Mouse (Mus musculus): ENCODE data around the gene Tmem234. TPM values are rescaled to one million over a fixed set of nuclear protein-coding genes. Genes with fewer than 3 reads are reported as not detected.
"Not testable (repeated sequence)": the region's sequence is repeated elsewhere in the genome, so short reads cannot be mapped to it uniquely, and the experiment has no call there.

The Tmem234 gene
- 139 and 164 TPM in 2 replicates for polyA plus RNA-seq (2015; fragmentation: Nextera tagmentation; extraction: Ambion mirVana)

- peak within 1 kb of the TSS; percentile 87 for H3K4me2 ChIP-seq (ENCODE audit: low read length)
- H3K9me3 ChIP-seq (ENCODE audit: control insufficient read depth, low read length) = no peaks in the 10 kb centered on the region
- H3K36me3 ChIP-seq (ENCODE audit: control insufficient read depth, insufficient read depth) = peaks cover 5% of the 10 kb centered on the region
- H3K27me3 ChIP-seq (replicated peaks; ENCODE audit: control insufficient read depth, insufficient read depth, low read length) = no peaks in the 10 kb centered on the region
- WGBS = 0% methylated on average over 74 of the region's 74 CpGs
- peak within 1 kb of the TSS; percentile 95 for H3K9ac ChIP-seq (replicated peaks; ENCODE audit: low read depth, low read length)
- peak within 1 kb of the TSS; percentile 70 for H3K27ac ChIP-seq (ENCODE audit: low read length)
- H3K4me1 ChIP-seq (replicated peaks; ENCODE audit: control insufficient read depth, insufficient read depth, low read length) = peaks cover 26% of the 10 kb centered on the region
- peak; percentile 96 for ATAC-seq
- peak within 1 kb of the TSS; percentile 73 for H3K4me3 ChIP-seq (replicated peaks; ENCODE audit: low read length)
These were observed at the start of gene Tmem234, which contains the start of gene Eif3i for GRCm38 (mm10) chr4:129600233-129601158. Gene Tmem234 (plus strand): TSS chr4:129600668. Gene Eif3i (minus strand): TSS chr4:129600648.

- not testable (repeated sequence) for H3K27me3 ChIP-seq (replicated peaks; ENCODE audit: control insufficient read depth, insufficient read depth, low read length); H3K4me3 ChIP-seq (replicated peaks; ENCODE audit: low read length); H3K27ac ChIP-seq (ENCODE audit: low read length); H3K36me3 ChIP-seq (ENCODE audit: control insufficient read depth, insufficient read depth); ATAC-seq; H3K9ac ChIP-seq (replicated peaks; ENCODE audit: low read depth, low read length); H3K9me3 ChIP-seq (ENCODE audit: control insufficient read depth, low read length); H3K4me2 ChIP-seq (ENCODE audit: low read length)
- WGBS = 70% methylated on average over 5 of the region's 6 CpGs
- peaks cover 15% of the 10 kb centered on the region for H3K4me1 ChIP-seq (replicated peaks; ENCODE audit: control insufficient read depth, insufficient read depth, low read length)
These were observed 46.0 kb upstream of the Tmem234 start for GRCm38 (mm10) chr4:129554512-129554911.

DNA sequence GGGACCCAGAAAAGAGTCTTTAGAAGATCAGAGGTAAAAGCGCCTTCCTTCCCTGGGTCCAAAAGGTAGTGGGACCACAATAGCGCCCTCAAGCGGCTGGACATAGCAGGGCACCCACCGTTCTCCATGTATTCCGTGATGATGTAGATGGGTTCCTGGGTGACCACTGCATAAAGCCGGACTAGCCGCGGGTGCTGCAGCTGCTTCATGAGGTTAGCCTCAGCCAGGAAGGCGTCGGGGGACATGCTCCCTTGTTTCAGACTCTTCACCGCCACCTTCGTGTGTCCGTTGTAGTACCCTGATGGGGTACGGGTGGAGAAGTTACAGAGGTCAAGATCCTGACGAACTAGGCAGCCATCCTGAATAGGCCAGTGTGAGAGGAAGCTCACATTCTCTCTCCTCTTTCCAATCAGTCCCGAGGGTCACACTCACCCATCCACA lies 45.0 kb upstream of the Tmem234 start:
- H3K4me3 ChIP-seq (replicated peaks; ENCODE audit: low read length) = peak overlapping the region; percentile 43

DNA sequence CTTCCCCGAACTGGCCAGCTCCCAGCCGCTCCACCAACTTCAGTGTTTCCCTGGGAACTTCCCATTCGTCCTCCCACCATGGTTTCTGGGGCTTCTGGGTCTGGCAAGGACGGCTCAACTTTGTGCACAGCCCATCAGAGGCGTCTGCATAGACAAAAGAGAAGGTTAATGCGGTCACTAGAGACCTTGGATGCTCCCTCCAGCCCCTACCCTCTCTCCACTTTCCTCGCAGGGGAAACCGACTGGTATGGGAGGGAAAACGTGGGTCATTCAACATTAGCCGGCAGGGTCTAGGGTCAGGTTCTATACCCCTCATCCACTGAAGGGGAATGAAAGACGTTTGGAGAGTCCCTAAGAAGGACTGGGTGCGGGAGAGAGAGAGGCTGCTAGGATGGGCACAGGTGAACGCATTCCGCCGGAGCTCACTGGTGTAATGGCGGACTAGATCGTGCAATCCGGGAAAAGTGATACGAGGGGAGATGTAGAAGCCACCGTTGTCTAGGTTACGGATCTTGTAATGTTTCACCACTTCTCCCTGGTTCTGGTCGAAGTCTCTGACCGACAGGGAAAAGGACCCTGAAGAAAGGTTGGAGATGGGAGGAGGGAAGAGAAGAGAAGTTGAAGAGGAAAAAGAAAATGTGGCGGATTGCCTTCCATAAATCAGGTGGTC lies 44.5 kb upstream of the Tmem234 start:
- Histone ChIP-seq H3K9me3 (ENCODE audit: control insufficient read depth, low read length) (no peaks in the 10 kb centered on the region), H3K4me1 (replicated peaks; ENCODE audit: control insufficient read depth, insufficient read depth, low read length) (peaks cover 15% of the 10 kb centered on the region), H3K36me3 (ENCODE audit: control insufficient read depth, insufficient read depth) (no peaks in the 10 kb centered on the region), H3K9ac (replicated peaks; ENCODE audit: low read depth, low read length) (peak overlapping the region; percentile 57), H3K27ac (ENCODE audit: low read length) (0 out of 2 replicates have a peak overlapping the region, but pooled peaks have one; percentile 2), H3K4me3 (replicated peaks; ENCODE audit: low read length) (peak overlapping the region; percentile 43), H3K4me2 (ENCODE audit: low read length) (peak overlapping the region; percentile 69), H3K27me3 (replicated peaks; ENCODE audit: control insufficient read depth, insufficient read depth, low read length) (no peaks in the 10 kb centered on the region)
- peak; percentile 74 for ATAC-seq
- under 1% methylated on average over 24 of the region's 24 CpGs for WGBS

More for the DNA sequence above, 45.0 kb upstream of the Tmem234 start:
- H3K4me1 ChIP-seq (replicated peaks; ENCODE audit: control insufficient read depth, insufficient read depth, low read length) = peaks cover 15% of the 10 kb centered on the region
- peak overlapping the region; percentile 57; the same call in 1 of the 2 replicates for H3K9ac ChIP-seq (replicated peaks; ENCODE audit: low read depth, low read length)
- no peaks in the 10 kb centered on the region for H3K9me3 ChIP-seq (ENCODE audit: control insufficient read depth, low read length)
- no peaks in the 10 kb centered on the region for H3K27me3 ChIP-seq (replicated peaks; ENCODE audit: control insufficient read depth, insufficient read depth, low read length)
- ATAC-seq = peak; percentile 18; the same call in 1 of the 2 replicates
- H3K27ac ChIP-seq (ENCODE audit: low read length) = no peak overlapping the region
- WGBS = 3% methylated on average over 16 of the region's 16 CpGs
- no peaks in the 10 kb centered on the region for H3K36me3 ChIP-seq (ENCODE audit: control insufficient read depth, insufficient read depth)
- H3K4me2 ChIP-seq (ENCODE audit: low read length) = peak overlapping the region; percentile 69

GRCm38 (mm10) chr4:129556532-129557223 lies 43.8 kb upstream of the Tmem234 start:
- no peak overlapping the region for H3K27ac ChIP-seq (ENCODE audit: low read length)
- no peaks in the 10 kb centered on the region for H3K36me3 ChIP-seq (ENCODE audit: control insufficient read depth, insufficient read depth)

GRCm38 (mm10) chr4:129557256-129557808 lies 43.1 kb upstream of the Tmem234 start:
- Histone ChIP-seq H3K4me1 (replicated peaks; ENCODE audit: control insufficient read depth, insufficient read depth, low read length) (peaks cover 15% of the 10 kb centered on the region), H3K27ac (ENCODE audit: low read length) (no peak overlapping the region), H3K4me3 (replicated peaks; ENCODE audit: low read length) (no peak overlapping the region), H3K4me2 (ENCODE audit: low read length) (peak overlapping the region; percentile 69), H3K36me3 (ENCODE audit: control insufficient read depth, insufficient read depth) (no peaks in the 10 kb centered on the region), H3K9ac (replicated peaks; ENCODE audit: low read depth, low read length) (no peak overlapping the region), H3K9me3 (ENCODE audit: control insufficient read depth, low read length) (no peaks in the 10 kb centered on the region), H3K27me3 (replicated peaks; ENCODE audit: control insufficient read depth, insufficient read depth, low read length) (no peaks in the 10 kb centered on the region)
- ATAC-seq = no peak
- WGBS = 83% methylated on average over 9 of the region's 9 CpGs

More at GRCm38 (mm10) chr4:129556532-129557223, 43.8 kb upstream of the Tmem234 start:
- WGBS = 8% methylated on average over 33 of the region's 33 CpGs
- peaks cover 15% of the 10 kb centered on the region for H3K4me1 ChIP-seq (replicated peaks; ENCODE audit: control insufficient read depth, insufficient read depth, low read length)
- H3K9me3 ChIP-seq (ENCODE audit: control insufficient read depth, low read length) = no peaks in the 10 kb centered on the region
- peak overlapping the region; percentile 69 for H3K4me2 ChIP-seq (ENCODE audit: low read length)
- peak; percentile 78 for ATAC-seq
- peak overlapping the region; percentile 57 for H3K9ac ChIP-seq (replicated peaks; ENCODE audit: low read depth, low read length)
- peak overlapping the region; percentile 43 for H3K4me3 ChIP-seq (replicated peaks; ENCODE audit: low read length)
- no peaks in the 10 kb centered on the region for H3K27me3 ChIP-seq (replicated peaks; ENCODE audit: control insufficient read depth, insufficient read depth, low read length)

DNA sequence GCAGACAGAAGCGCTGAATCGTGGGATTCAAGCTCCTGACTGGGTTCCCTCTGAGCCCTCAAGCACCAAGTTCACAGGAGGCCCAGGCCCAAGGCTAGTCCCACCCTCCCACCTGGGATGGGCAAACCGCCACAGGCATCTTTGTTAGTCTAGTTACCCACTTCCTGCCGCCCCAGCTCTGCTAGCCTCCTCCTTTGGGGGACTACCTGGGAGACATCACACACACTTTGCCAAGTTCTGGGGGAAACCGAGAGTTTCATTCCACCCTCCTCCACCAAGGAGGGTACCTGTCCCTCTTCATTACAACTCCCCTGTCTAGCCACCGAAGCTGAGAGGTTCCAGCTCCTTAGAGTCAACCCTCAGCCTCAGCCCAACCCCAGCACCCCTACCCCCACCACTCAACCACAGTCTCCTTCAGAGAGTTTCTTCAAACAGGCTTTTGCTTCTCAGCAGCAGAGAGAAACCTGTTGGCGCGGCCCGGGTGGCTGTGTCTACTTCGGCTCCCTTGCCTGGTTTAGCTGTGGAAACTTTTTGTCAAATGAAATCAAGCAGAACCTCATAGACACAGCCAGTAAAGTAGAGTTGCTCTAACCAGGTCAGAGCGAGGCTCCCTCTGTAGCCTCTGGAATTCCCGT lies 42.0 kb upstream of the Tmem234 start:
- H3K9ac ChIP-seq (replicated peaks; ENCODE audit: low read depth, low read length) = no peak overlapping the region
- H3K27me3 ChIP-seq (replicated peaks; ENCODE audit: control insufficient read depth, insufficient read depth, low read length) = no peaks in the 10 kb centered on the region
- WGBS = 82% methylated on average over 12 of the region's 12 CpGs
- H3K27ac ChIP-seq (ENCODE audit: low read length) = no peak overlapping the region
- H3K36me3 ChIP-seq (ENCODE audit: control insufficient read depth, insufficient read depth) = no peaks in the 10 kb centered on the region
- no peak overlapping the region for H3K4me2 ChIP-seq (ENCODE audit: low read length)
- ATAC-seq = no peak
- no peaks in the 10 kb centered on the region for H3K9me3 ChIP-seq (ENCODE audit: control insufficient read depth, low read length)
- no peak overlapping the region for H3K4me3 ChIP-seq (replicated peaks; ENCODE audit: low read length)
- peaks cover 15% of the 10 kb centered on the region for H3K4me1 ChIP-seq (replicated peaks; ENCODE audit: control insufficient read depth, insufficient read depth, low read length)

GRCm38 (mm10) chr4:129561184-129561583 lies 39.3 kb upstream of the Tmem234 start:
- H3K4me2 ChIP-seq (ENCODE audit: low read length) = no peak overlapping the region
- ATAC-seq = no peak
- no peak overlapping the region for H3K9ac ChIP-seq (replicated peaks; ENCODE audit: low read depth, low read length)
- H3K36me3 ChIP-seq (ENCODE audit: control insufficient read depth, insufficient read depth) = no peaks in the 10 kb centered on the region
- H3K4me3 ChIP-seq (replicated peaks; ENCODE audit: low read length) = no peak overlapping the region
- no peaks in the 10 kb centered on the region for H3K27me3 ChIP-seq (replicated peaks; ENCODE audit: control insufficient read depth, insufficient read depth, low read length)
- H3K27ac ChIP-seq (ENCODE audit: low read length) = no peak overlapping the region
- peaks cover 4% of the 10 kb centered on the region; the same call in 1 of the 2 replicates for H3K4me1 ChIP-seq (replicated peaks; ENCODE audit: control insufficient read depth, insufficient read depth, low read length)
- 92% methylated on average over 5 of the region's 5 CpGs for WGBS
- no peaks in the 10 kb centered on the region for H3K9me3 ChIP-seq (ENCODE audit: control insufficient read depth, low read length)
